Mouse (Mus musculus) liver, postnatal 0 days (tissue): ENCODE results near the gene Tulp2. TPM values are rescaled to one million over a fixed set of nuclear protein-coding genes. Genes with fewer than 3 reads are reported as not detected.
A peak's percentile ranks its signal among the peaks of the same experiment; 100 is the strongest.

Source experiments
- ATAC-seq: fragments of 200-750 bp; cut with Nextera tagmentation; 2 replicates; pipeline ENCODE4 v1.8.0; 2017; ENCODE audit warnings: mild to moderate bottlenecking, moderate library complexity
- DNase-seq: peaks from one replicate; pipeline ENCODE4 v3.0.0-alpha.2; 2016
- H3K27ac ChIP-seq: fragments of 300-500 bp; sonication (generic); 2 replicates; pipeline ENCODE4 v1.5.1; 2014; ENCODE audit warnings: antibody characterized with exemption, moderate library complexity, mild to moderate bottlenecking, low read depth
- H3K27me3 ChIP-seq: fragments of 300-500 bp; sonication (generic); 2 replicates; pipeline ENCODE4 v1.6.1; 2014; ENCODE audit warnings: low read length, control low read depth, mixed read lengths; ENCODE audit not compliant: insufficient read depth
- H3K36me3 ChIP-seq: fragments of 300-500 bp; sonication (generic); replicated peaks from 2 replicates; pipeline ENCODE4 v1.6.1; 2014; ENCODE audit warnings: mild to moderate bottlenecking, control low read depth, low read length, moderate library complexity, mixed read lengths; ENCODE audit not compliant: insufficient read depth
- H3K4me1 ChIP-seq: fragments of 300-500 bp; sonication (generic); 2 replicates; pipeline ENCODE4 v1.6.1; 2014; ENCODE audit warnings: antibody characterized with exemption, mild to moderate bottlenecking, control low read depth; ENCODE audit not compliant: insufficient read depth
- H3K4me2 ChIP-seq: fragments of 300-500 bp; sonication (generic); 2 replicates; pipeline ENCODE4 v1.6.1; 2014; ENCODE audit warnings: low read depth, mild to moderate bottlenecking, low read length, moderate library complexity, mixed read lengths
- H3K4me3 ChIP-seq: fragments of 300-500 bp; sonication (generic); 2 replicates; pipeline ENCODE4 v1.5.1; 2014; ENCODE audit warnings: low read depth, low read length
- H3K9ac ChIP-seq: fragments of 300-500 bp; sonication (generic); replicated peaks from 2 replicates; pipeline ENCODE4 v1.6.1; 2014; ENCODE audit warnings: mild to moderate bottlenecking, moderate library complexity
- H3K9me3 ChIP-seq: fragments of 300-500 bp; sonication (generic); 2 replicates; pipeline ENCODE4 v1.6.1; 2016; ENCODE audit warnings: mild to moderate bottlenecking, control low read depth, low read length, mixed read lengths
- CTCF ChIP-seq: sonication (generic); IDR thresholded peaks from 2 replicates; pipeline ENCODE4 v1.5.1; 2016; ENCODE audit warnings: antibody characterized with exemption, low read depth
- EP300 ChIP-seq: IDR thresholded peaks from 2 replicates; pipeline ENCODE4 v1.6.1; 2016; ENCODE audit warnings: antibody characterized with exemption, low read depth, mild to moderate bottlenecking
- WGBS: fragments of 180-500 bp; shearing (Covaris S2); extraction: QIAGEN DNeasy Blood & Tissue Kit; methylation state at CpG from one replicate; pipeline ENCODE4 v1.1.7; 2014; ENCODE audit not compliant: insufficient replicate concordance; 5-methylcytosine and 5-hydroxymethylcytosine counted together
- polyA plus RNA-seq: library from polyadenylated mRNA; unstranded; fragments of >200 nt; fragmentation: Nextera tagmentation; extraction: Ambion mirVana; gene quantifications from 2 replicates; pipeline ENCODE4 v1.2.1, GENCODE M21; 2015

The Tulp2 gene
- polyA plus RNA-seq, 1 experiment from 2014 or later, result 0.22 TPM

GRCm38 (mm10) chr7:45560843-45561623, 79.4 kb downstream of the Tulp2 start:
- DNase-seq (peak; percentile 86), ATAC-seq (peak; percentile 68)
- Histone ChIP-seq H3K4me1 (peaks cover 3% of the 10 kb centered on the region; the same call in 1 of the 2 replicates), H3K4me2 (peak overlapping the region; percentile 63), H3K27me3 (no peaks in the 10 kb centered on the region), H3K27ac (no peak overlapping the region), H3K9ac (peak overlapping the region; percentile 23; the same call in 1 of the 2 replicates), H3K9me3 (no peaks in the 10 kb centered on the region), H3K4me3 (peak overlapping the region; percentile 13; the same call in 1 of the 2 replicates), H3K36me3 (no peaks in the 10 kb centered on the region)
- TF ChIP-seq CTCF (peak; percentile 94), EP300 (no peak)
- 15% methylated on average over 17 of the region's 17 CpGs for WGBS

DNA sequence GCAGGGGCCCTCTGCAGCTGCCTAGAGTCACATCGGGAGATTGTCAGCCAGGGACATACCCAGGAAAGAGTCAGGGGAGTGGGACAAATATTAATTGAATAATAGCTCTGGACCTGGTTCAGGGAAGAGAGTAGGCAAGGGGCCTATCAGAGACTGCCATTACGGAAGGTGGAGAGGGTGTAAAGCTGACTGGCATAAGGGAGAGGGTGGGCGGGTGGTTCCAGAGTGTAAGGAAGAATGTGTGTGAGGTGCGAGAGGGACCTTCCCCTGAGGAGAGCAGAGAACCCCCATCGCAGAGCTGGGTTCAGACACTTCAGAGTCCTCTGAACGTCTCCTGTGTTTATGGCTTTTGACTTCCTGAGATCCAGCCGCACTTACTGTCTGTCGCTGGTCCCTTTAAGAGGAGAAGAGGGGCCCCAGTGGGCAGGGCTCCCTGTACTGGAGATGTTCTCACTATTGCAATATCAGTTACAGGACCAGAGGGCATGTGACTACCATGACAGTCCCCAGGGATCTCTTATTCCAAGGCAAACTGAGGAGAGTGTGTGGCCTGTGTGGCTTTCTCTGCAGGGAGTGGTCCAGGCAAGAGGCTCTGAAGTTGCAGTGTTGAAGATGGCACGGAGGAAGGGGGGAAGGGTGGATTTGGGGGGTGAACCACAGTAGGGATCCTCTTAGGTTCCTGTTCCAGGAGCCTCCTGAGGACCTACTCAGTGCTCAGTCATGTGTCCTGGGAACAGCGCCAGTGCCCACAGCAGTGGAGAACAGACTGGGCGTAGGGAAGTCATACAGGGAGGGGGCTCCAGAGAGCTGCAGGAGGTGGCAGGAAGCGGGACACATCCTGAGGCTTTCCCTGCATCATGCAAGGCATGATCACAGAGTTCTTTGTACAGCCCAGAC, 80.2 kb downstream of the Tulp2 start:
- DNase-seq (no peak), ATAC-seq (peak; percentile 51)
- TF ChIP-seq CTCF (0 out of 2 replicates have a peak, but pooled peaks have one; percentile 15), EP300 (no peak)
- H3K4me1 ChIP-seq, result peaks cover 3% of the 10 kb centered on the region; the same call in 1 of the 2 replicates
- no peaks in the 10 kb centered on the region for H3K9me3 ChIP-seq
- no peaks in the 10 kb centered on the region for H3K36me3 ChIP-seq
- no peak overlapping the region for H3K27ac ChIP-seq
- H3K9ac ChIP-seq, result no peak overlapping the region
- H3K4me2 ChIP-seq, result peak overlapping the region; percentile 63
- peak overlapping the region; percentile 13; the same call in 1 of the 2 replicates for H3K4me3 ChIP-seq
- no peaks in the 10 kb centered on the region for H3K27me3 ChIP-seq
- 36% methylated on average over 12 of the region's 12 CpGs for WGBS

- Histone ChIP-seq H3K4me1 (peaks cover 28% of the 10 kb centered on the region), H3K9ac (no peak overlapping the region)
- no peak for DNase-seq
These were observed 83.1 kb downstream of the Tulp2 start for GRCm38 (mm10) chr7:45564811-45565210.

DNA sequence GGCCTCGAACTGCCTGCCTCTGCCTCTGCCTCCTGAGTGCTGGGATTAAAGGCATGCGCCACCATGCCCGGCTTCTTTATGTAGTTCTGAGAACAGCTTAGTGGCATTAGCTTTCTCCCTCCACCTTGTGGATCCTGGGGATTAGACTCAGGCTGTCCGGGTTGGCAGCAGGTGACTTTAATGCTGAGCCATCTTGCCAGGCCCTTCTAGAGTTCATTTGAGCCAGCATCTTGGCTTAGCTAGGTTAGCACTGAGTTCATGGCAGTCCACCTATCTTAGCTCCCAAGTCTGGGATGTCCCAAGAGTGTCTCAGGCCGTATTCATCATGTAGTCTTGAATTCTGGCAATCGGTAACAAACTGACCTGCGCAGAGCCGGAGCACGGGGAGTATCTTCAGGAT, 83.8 kb downstream of the Tulp2 start:
- Histone ChIP-seq H3K9me3 (no peaks in the 10 kb centered on the region), H3K27ac (no peak overlapping the region), H3K4me3 (no peak overlapping the region), H3K27me3 (no peaks in the 10 kb centered on the region), H3K36me3 (no peaks in the 10 kb centered on the region), H3K4me2 (no peak overlapping the region), H3K4me1 (peaks cover 31% of the 10 kb centered on the region), H3K9ac (no peak overlapping the region)
- DNase-seq (no peak), ATAC-seq (no peak)
- 86% methylated on average over 9 of the region's 9 CpGs for WGBS
- TF ChIP-seq EP300, result no peak
- no peak for TF ChIP-seq CTCF

More at GRCm38 (mm10) chr7:45564811-45565210, 83.1 kb downstream of the Tulp2 start:
- 68% methylated on average over 2 of the region's 2 CpGs for WGBS
- Histone ChIP-seq H3K36me3 (no peaks in the 10 kb centered on the region), H3K4me2 (no peak overlapping the region), H3K9me3 (no peaks in the 10 kb centered on the region), H3K4me3 (no peak overlapping the region), H3K27me3 (no peaks in the 10 kb centered on the region), H3K27ac (no peak overlapping the region)
- TF ChIP-seq EP300, result no peak
- no peak for ATAC-seq

DNA sequence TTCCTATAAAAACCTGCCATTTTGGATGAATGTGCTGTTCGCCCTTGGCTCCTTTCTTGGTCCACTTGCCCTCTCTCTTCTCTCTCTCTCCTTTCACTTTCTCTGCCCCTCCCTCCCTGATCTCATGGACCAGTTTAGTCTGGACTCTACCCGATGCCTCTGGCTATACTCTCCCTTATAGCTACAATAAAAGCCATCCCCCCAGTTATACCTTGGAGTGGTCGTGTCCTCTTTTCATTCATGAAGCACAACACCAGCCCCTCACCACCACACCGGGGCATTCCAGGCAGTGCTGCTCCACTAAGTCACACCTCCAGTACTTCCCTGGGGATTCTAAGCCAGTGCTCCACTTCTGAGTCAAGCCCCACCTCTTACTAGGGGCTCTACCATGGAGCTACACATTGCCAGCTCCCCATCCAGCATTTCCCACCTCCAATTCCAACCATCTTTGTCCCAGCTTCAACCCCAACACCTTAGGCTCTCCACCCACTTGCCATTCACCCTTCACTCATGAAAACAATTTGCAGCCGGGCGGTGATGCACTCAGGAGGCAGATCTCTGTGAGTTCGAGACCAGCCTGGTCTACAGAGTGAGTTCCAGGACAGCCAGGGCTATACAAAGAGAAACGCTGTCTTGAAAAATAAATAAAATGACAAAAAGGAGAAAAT, 85.6 kb downstream of the Tulp2 start:
- WGBS, result 66% methylated on average over 8 of the region's 8 CpGs

More for the DNA sequence above, 85.6 kb downstream of the Tulp2 start:
- ATAC-seq (no peak), DNase-seq (no peak)
- H3K27me3 ChIP-seq, result no peaks in the 10 kb centered on the region
- H3K4me1 ChIP-seq, result peaks cover 46% of the 10 kb centered on the region
- no peaks in the 10 kb centered on the region for H3K36me3 ChIP-seq
- peak overlapping the region; percentile 95 for H3K27ac ChIP-seq
- H3K9ac ChIP-seq, result peak overlapping the region; percentile 66; the same call in 1 of the 2 replicates
- no peak overlapping the region for H3K4me3 ChIP-seq
- H3K9me3 ChIP-seq, result no peaks in the 10 kb centered on the region
- no peak for TF ChIP-seq CTCF
- no peak for TF ChIP-seq EP300
- H3K4me2 ChIP-seq, result peak overlapping the region; percentile 81
